Mouse (Mus musculus): ENCODE measurements at regions not wholly inside any gene's neighbourhood (a gene's known extent, or its start where the extent isn't known, plus 50 kb on each side); places are given as distances from the start of the nearest gene placed in this dataset.

DNA sequence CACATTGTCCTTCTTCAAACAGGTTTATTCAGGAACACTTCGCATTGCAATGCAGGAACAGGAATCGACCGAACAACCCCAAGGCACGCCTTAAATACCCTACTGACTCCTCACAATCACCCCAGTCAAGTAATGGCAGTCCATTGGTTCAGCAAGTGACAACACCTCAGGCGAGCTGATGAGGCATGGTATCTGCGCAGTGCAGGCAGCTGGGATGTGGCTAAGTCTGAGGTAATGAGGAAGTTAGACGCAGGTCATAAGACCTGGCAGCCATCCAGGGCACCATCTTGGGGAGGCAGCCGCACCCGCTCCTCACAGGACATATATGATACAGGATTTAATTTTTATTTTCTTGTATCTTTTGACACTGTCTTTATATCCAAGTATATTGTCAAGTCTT lies 1251.6 kb downstream of the Basp1 start:
- DNase-seq (ENCODE audit: low spot score in 2 of 2): no peak

DNA sequence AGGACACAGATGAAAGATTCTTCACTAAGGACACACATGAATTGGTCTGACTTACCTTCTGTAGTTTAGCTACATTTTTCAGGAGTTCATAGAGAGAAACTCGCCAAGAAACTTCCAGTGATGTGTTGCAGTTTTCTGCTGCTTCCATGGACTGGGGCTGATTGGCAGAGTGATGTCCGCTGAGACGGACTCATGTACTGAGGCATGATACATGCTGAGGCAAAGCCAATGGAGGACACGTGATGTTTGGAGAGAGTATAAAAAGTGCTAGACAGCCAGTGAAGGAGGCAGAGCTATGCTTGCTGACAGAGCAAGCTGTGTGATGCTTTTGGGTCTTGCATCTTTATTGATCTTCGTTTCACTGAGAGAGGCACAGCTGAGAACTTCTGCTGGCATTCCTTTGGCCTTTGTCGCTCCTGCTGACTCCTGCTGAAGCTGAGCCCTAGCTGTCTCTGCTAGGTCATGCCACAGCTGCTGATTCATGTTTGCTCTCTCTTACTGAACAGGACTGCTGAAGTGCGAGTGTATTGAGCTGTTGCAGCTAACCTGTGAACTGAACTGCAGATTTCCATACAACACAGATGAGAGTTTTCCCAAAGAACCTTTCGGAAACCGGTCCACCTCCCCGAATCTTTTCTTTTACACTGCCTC lies 1255.7 kb downstream of the Basp1 start:
- no peak for DNase-seq (ENCODE audit: low spot score in 2 of 2)

GRCm38 (mm10) chr15:24154291-24154690 lies 1259.3 kb downstream of the Basp1 start:
- DNase-seq (ENCODE audit: low spot score in 2 of 2): no peak

GRCm38 (mm10) chr15:24124241-24124640 lies 1289.3 kb downstream of the Basp1 start:
- DNase-seq (ENCODE audit: low spot score in 2 of 2): no peak

DNA sequence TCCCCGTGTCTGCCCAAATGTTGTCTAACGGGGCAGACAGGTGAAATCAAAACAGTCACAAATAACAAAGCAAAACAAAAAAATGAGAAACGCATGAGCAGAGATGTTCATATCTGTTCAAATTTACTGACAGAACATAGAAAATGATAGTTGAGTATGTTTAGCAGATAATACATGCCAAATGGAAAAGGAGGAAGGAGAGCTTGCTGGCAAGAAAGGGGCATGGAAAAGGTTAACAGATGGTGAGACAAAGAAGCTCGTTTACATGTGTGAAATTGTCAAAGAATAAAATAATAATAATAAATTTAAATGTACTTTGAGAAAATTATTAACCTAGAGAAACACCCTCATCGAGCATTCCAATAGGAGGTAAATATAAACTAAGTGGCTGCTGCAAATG lies 1327.3 kb downstream of the Basp1 start:
- no peak for DNase-seq (ENCODE audit: low spot score in 2 of 2)

GRCm38 (mm10) chr15:24053197-24053596 lies 1360.4 kb downstream of the Basp1 start:
- DNase-seq (ENCODE audit: low spot score in 2 of 2): no peak

DNA sequence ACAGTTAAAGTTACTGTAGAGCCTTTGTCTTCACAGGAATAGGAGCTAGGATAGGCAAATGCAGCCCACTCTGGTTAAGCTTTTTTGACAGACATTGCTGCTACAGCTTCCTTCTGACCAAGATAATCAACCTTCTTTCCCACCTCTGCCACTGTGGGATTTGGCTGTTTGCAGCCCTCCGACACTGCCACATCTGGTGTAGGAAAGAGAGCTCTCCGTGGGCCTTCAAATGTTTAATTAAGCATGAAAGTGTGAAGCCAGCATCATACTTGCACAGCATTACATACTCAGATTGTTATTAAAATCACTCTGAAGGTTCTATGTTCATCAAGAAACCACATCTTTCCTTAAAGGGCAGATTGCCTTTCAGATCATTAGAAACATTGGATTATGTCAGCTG lies 1372.7 kb downstream of the Basp1 start:
- no peak for DNase-seq (ENCODE audit: low spot score in 2 of 2)

DNA sequence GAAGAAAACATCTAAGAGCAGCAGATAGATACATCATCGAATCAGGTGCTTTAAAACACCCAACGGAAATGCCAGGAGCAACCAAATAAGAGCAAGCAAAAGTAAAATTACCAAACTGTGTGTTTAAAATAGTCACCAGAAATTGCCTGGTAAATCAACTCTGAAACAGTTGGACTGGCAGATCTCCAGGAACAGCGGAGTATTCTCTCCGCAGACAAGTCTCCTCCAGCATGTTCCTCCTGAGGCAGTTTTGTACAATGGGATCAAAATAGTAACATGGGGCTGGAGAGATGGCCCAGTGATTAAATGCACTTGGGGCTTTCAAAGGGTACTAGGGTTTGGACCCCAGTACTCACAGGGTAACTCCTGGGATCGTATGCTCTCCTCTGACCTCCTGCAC lies 1374.4 kb downstream of the Basp1 start:
- DNase-seq (ENCODE audit: low spot score in 2 of 2): peak; percentile 12 to 48

- DNase-seq (ENCODE audit: low spot score in 2 of 2): no peak
Observed at GRCm38 (mm10) chr15:24022137-24022536, 1391.4 kb downstream of the Basp1 start.

- DNase-seq (ENCODE audit: low spot score in 2 of 2): no peak
Observed at GRCm38 (mm10) chr15:24004711-24005110, 1408.9 kb downstream of the Basp1 start.

DNA sequence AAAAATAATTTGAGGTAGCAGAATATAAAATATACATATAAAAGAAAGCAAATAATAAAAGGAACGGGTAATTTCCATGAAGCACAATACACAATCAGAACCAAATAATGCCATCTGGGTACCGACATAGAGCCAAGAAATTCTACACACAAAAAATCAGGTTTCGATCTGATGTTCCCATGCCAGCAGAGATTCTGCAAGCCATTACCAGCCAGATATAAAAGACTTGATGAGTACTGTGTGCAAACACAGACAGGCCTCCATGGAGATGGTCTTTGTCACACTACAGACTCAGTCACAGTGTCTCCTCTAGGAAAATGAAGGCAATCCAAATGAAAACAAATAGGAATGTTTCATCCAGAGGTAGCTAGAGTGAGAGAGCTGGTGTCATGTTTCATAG lies 1430.7 kb downstream of the Cdh18 start:
- peak; percentile 9 to 76 for DNase-seq (ENCODE audit: low spot score in 2 of 2)

Data from layer of hippocampus, postnatal 14 days (tissue).